Mouse (Mus musculus) G1E (cell line): ENCODE data around the gene Ninj1. TPM values are rescaled to one million over a fixed set of nuclear protein-coding genes. Genes with fewer than 3 reads are reported as not detected.

ENCODE experiments used
- ATAC-seq: 2 replicates; pipeline ENCODE4 v1.8.0; 2016; ENCODE audit warnings: mild to moderate bottlenecking; ENCODE audit not compliant: insufficient number of reproducible peaks, poor library complexity, low FRiP score, severe bottlenecking; ENCODE audit errors: extremely low read depth
- DNase-seq: peaks from one replicate; pipeline ENCODE4 v3.0.0; 2012; ENCODE audit warnings: low spot score
- H3K27me3 ChIP-seq: 2 replicates; pipeline ENCODE4 v1.6.1; 2012; ENCODE audit warnings: mild to moderate bottlenecking, low read length, inconsistent platforms; ENCODE audit not compliant: insufficient read depth
- H3K36me3 ChIP-seq: replicated peaks from 2 replicates; pipeline ENCODE3; 2012; ENCODE audit warnings: mild to moderate bottlenecking, inconsistent platforms
- H3K4me1 ChIP-seq: 2 replicates; pipeline ENCODE4 v1.6.1; 2012; ENCODE audit warnings: low read depth, low read length, inconsistent platforms, mixed read lengths; ENCODE audit not compliant: insufficient read depth
- H3K4me3 ChIP-seq: 2 replicates; pipeline ENCODE4 v1.5.1; 2012; ENCODE audit warnings: low read depth, mild to moderate bottlenecking, inconsistent platforms, low read length, moderate library complexity, mixed read lengths
- H3K9me3 ChIP-seq: replicated peaks from 2 replicates; pipeline ENCODE4 v1.6.1; 2012; ENCODE audit warnings: inconsistent platforms
- CTCF ChIP-seq: IDR thresholded peaks from 2 replicates; pipeline ENCODE4 v1.5.1; 2012; ENCODE audit warnings: low read depth, low read length, inconsistent platforms, mixed read lengths
- GATA1 ChIP-seq: IDR thresholded peaks from 2 replicates; pipeline ENCODE4 v1.6.1; 2012; ENCODE audit warnings: borderline replicate concordance, low read length, inconsistent platforms, mixed read lengths
- GATA2 ChIP-seq: IDR thresholded peaks from 2 replicates; pipeline ENCODE4 v1.6.1; 2012; ENCODE audit warnings: low read depth, low read length, inconsistent platforms, borderline replicate concordance
- POLR2AphosphoS5 ChIP-seq: IDR thresholded peaks from 2 replicates; pipeline ENCODE4 v1.6.1; 2012; ENCODE audit warnings: low read depth, low read length, inconsistent platforms; ENCODE audit not compliant: insufficient replicate concordance
- TAL1 ChIP-seq: conservative IDR thresholded peaks from 2 replicates; pipeline ENCODE4 v1.6.1; 2012; ENCODE audit warnings: low read depth, low read length, inconsistent platforms, mixed read lengths
- polyA plus RNA-seq: library from polyadenylated mRNA; stranded (reverse); fragments of >175 nt; gene quantifications from 2 replicates; pipeline ENCODE4 v1.2.3, GENCODE M21; 2012
- total RNA-seq, 2 experiments: library from RNA; stranded (forward) in 1 of 2; stranded (reverse) in 1 of 2; fragments of 200-1000 nt in 1 of 2; fragments of >200 nt in 1 of 2; fragmentation: Nextera tagmentation in 1 of 2; gene quantifications; 2 replicates each; pipeline ENCODE4 v1.2.3; 2014 to 2017

Gene Ninj1
- total and polyA plus RNA-seq, 3 experiments, result 10.1 to 61.7 (median 13.2) TPM

GRCm38 (mm10) chr13:49233792-49234572 is 46.7 kb downstream of the Ninj1 start:
- no peak for ATAC-seq
- H3K4me1 ChIP-seq, result 0 out of 2 replicates have a peak, but pooled peaks cover 4% of the 10 kb centered on the region
- TF ChIP-seq CTCF (no peak), TAL1 (no peak), POLR2AphosphoS5 (no peak), GATA1 (no peak), GATA2 (no peak)
- H3K36me3 ChIP-seq, result peaks cover 9% of the 10 kb centered on the region
- H3K4me3 ChIP-seq, result no peak overlapping the region
- H3K9me3 ChIP-seq, result no peaks in the 10 kb centered on the region
- peaks cover 25% of the 10 kb centered on the region for H3K27me3 ChIP-seq
- no peak for DNase-seq

- ATAC-seq (no peak), DNase-seq (no peak)
- H3K9me3 ChIP-seq, result no peaks in the 10 kb centered on the region
- peaks cover 9% of the 10 kb centered on the region for H3K36me3 ChIP-seq
- TF ChIP-seq GATA1, result no peak
- no peak for TF ChIP-seq POLR2AphosphoS5
- no peak for TF ChIP-seq GATA2
- no peak for TF ChIP-seq CTCF
- TF ChIP-seq TAL1, result no peak
- 0 out of 2 replicates have a peak, but pooled peaks cover 4% of the 10 kb centered on the region for H3K4me1 ChIP-seq
- peaks cover 25% of the 10 kb centered on the region for H3K27me3 ChIP-seq
- no peak overlapping the region for H3K4me3 ChIP-seq
Observed at GRCm38 (mm10) chr13:49234711-49235110, 47.4 kb downstream of the Ninj1 start.

- no peak for ATAC-seq
- Histone ChIP-seq H3K4me3 (no peak overlapping the region), H3K9me3 (no peaks in the 10 kb centered on the region), H3K4me1 (peaks cover 10% of the 10 kb centered on the region), H3K27me3 (peaks cover 20% of the 10 kb centered on the region), H3K36me3 (peaks cover 13% of the 10 kb centered on the region)
- no peak for DNase-seq
- TF ChIP-seq CTCF, result no peak
- TF ChIP-seq TAL1, result no peak
- no peak for TF ChIP-seq POLR2AphosphoS5
- TF ChIP-seq GATA2, result no peak
- TF ChIP-seq GATA1, result no peak
Observed at GRCm38 (mm10) chr13:49237617-49238016, 50.3 kb downstream of the Ninj1 start.

GRCm38 (mm10) chr13:49238737-49239136 is 51.5 kb downstream of the Ninj1 start:
- Histone ChIP-seq H3K4me3 (no peak overlapping the region), H3K27me3 (peaks cover 16% of the 10 kb centered on the region), H3K4me1 (peaks cover 19% of the 10 kb centered on the region), H3K36me3 (peaks cover 13% of the 10 kb centered on the region), H3K9me3 (no peaks in the 10 kb centered on the region)
- no peak for TF ChIP-seq GATA2
- no peak for TF ChIP-seq GATA1
- TF ChIP-seq TAL1, result no peak
- no peak for TF ChIP-seq CTCF
- TF ChIP-seq POLR2AphosphoS5, result no peak
- ATAC-seq (no peak), DNase-seq (no peak)

- H3K36me3 ChIP-seq, result peaks cover 11% of the 10 kb centered on the region
- H3K4me1 ChIP-seq, result peaks cover 20% of the 10 kb centered on the region
- peak; percentile 74 for DNase-seq
- no peaks in the 10 kb centered on the region for H3K9me3 ChIP-seq
- ATAC-seq, result peak; percentile 56
- peak overlapping the region; percentile 27; the same call in 1 of the 2 replicates for H3K4me3 ChIP-seq
- peaks cover 15% of the 10 kb centered on the region; the same call in 1 of the 2 replicates for H3K27me3 ChIP-seq
- TF ChIP-seq GATA1 (no peak), CTCF (no peak), TAL1 (no peak), POLR2AphosphoS5 (no peak), GATA2 (no peak)
Observed at GRCm38 (mm10) chr13:49242321-49243065, 55.2 kb downstream of the Ninj1 start.

GRCm38 (mm10) chr13:49243492-49243891 is 56.2 kb downstream of the Ninj1 start:
- no peak for TF ChIP-seq POLR2AphosphoS5
- TF ChIP-seq CTCF, result no peak
- no peak for TF ChIP-seq GATA2
- TF ChIP-seq TAL1, result no peak
- TF ChIP-seq GATA1, result no peak
- Histone ChIP-seq H3K27me3 (peaks cover 17% of the 10 kb centered on the region; the same call in 1 of the 2 replicates), H3K36me3 (peaks cover 6% of the 10 kb centered on the region), H3K4me3 (no peak overlapping the region), H3K4me1 (peaks cover 19% of the 10 kb centered on the region), H3K9me3 (peaks cover 7% of the 10 kb centered on the region)
- DNase-seq (no peak), ATAC-seq (no peak)
